Mouse (Mus musculus): ENCODE measurements around the gene Sptbn1.

DNA sequence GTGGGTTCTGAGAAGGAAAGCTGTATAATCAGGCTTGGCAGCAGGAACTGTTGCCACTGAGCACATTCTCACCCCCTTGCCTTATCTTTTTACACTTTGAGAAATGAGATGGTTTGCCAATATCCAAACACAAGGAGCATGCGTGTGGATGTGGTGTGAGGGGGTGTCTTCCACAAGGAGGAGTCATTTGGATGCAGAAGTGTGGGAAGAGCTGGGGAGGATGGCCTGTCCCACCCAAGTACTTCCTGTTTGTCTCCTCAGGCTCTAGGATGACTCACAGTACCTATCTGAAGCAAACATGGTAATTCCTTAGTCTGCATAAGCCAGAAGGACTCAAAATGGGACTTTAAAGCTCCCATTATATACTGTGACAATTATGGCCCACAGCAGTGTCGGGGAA is 165.4 kb downstream of the Sptbn1 start:
- TF ChIP-seq CTCF (IDR thresholded peaks at IDR 0.05; ENCODE audit: low read depth): no peak
- TF ChIP-seq EP300 (IDR thresholded peaks at IDR 0.05; ENCODE audit: low read depth): no peak

Data from heart, postnatal 0 days (tissue).